Mouse (Mus musculus): Measurements from ENCODE around the gene Ctsd.

- TF ChIP-seq POLR2A (IDR thresholded peaks at IDR 0.05; ENCODE audit: insufficient read depth, low read depth, low read length) (no peak), CTCF (IDR thresholded peaks at IDR 0.05) (no peak), EP300 (IDR thresholded peaks at IDR 0.05; ENCODE audit: insufficient read depth, low read depth, low read length) (no peak)
These were observed 12.9 kb upstream of the Ctsd start for GRCm38 (mm10) chr7:142400750-142401142.
